ENCODE assay signal across 8 mouse cellular contexts in the genomic region with DNA sequence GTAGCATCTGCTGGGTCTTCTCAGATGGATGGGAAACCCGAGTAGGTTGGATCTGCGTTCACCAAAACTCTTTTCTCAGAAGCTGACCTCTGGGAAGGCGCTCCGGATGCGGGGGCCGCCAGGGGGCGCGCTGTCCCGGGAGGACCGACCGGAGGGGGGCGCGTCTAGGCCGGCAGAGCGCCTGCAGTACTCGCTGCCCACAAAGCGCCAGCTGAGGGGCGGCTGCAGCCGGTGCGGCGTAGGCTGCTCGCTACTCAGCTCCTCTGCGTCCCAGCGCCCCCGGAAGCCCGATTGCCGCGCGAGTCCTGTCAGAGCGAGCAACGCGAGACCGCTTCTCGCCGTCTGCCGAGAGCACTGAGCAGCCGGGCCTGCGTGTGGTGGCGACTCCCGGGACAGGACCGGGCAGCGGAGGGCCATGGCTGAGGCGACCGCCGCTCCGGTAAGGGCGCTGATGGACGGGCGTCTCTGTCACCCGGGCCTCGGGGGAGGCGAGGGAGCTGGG. TPM values are rescaled to one million over a fixed set of nuclear protein-coding genes. Genes with fewer than 3 reads are reported as not detected.
DNase-seq lines count a peak whose midpoint lies in the region; ATAC-seq lines count a peak whose summit lies in the region.

A gene (plus strand): TSS at position 180 of the 502 bp plus-strand sequence.

- WGBS in hindbrain, embryonic 15.5 days, result 1% methylated on average over 52 of the region's 52 CpGs

- peak within 1 kb of the TSS; percentile 74 for H3K4me3 ChIP-seq in hindbrain, embryonic 15.5 days

- H3K9ac ChIP-seq in hindbrain, embryonic 15.5 days, result peak within 1 kb of the TSS; percentile 93

- H3K27ac ChIP-seq in hindbrain, embryonic 15.5 days (replicated peaks), result peak within 1 kb of the TSS; percentile 96

- H3K27me3 ChIP-seq in hindbrain, embryonic 15.5 days, result no peaks in the 10 kb centered on the region

- no peaks in the 10 kb centered on the region for H3K9me3 ChIP-seq in hindbrain, embryonic 15.5 days

- peaks cover 33% of the 10 kb centered on the region for H3K4me1 ChIP-seq in hindbrain, embryonic 15.5 days (replicated peaks)

- peak within 1 kb of the TSS; percentile 70 for H3K4me2 ChIP-seq in hindbrain, embryonic 15.5 days

- DNase-seq in WW6 (ENCODE audit: low read depth, low spot score), result peak; percentile 86
- peak; percentile 96 to 99 for DNase-seq in cerebellum, postnatal 36 days
- peak; percentile 95 to 97 for DNase-seq in frontal cortex, postnatal 36 days (ENCODE audit: low spot score in 2 of 2)
- peak; percentile 85 for DNase-seq in left cerebral cortex, adult 11 months (ENCODE audit: low spot score)
- DNase-seq in lung, postnatal 36 days, result peak; percentile 95
- peak; percentile 96 for DNase-seq in retina, embryonic 14.5 days (ENCODE audit: low spot score)
- peak; percentile 96 to 97 for DNase-seq in thymus, postnatal 36 days

- 0 out of 2 replicates have a peak, but pooled peaks cover 2% of the 10 kb centered on the region for H3K36me3 ChIP-seq in hindbrain, embryonic 15.5 days

- ATAC-seq in hindbrain, embryonic 15.5 days (ENCODE audit: low FRiP score, low read depth), result peak; percentile 94

RNA-seq across cellular contexts. Expression of the gene that starts here (rescaled TPM):
- polyA plus RNA-seq in hindbrain, embryonic 15.5 days (2015; fragmentation: Nextera tagmentation; extraction: Ambion mirVana), result 18.5 and 18.7 TPM in 2 replicates

Comparison
In these comparisons a context has a peak if more than half of its experiments do, and no peak if none do; other contexts are left out.
1. Peak in every context shown above with its lines: DNase-seq, ATAC-seq, H3K4me3 ChIP-seq and H3K27ac ChIP-seq.